Mouse (Mus musculus) embryonic facial prominence, embryonic 12.5 days (tissue): ENCODE results near the gene Ptprc. TPM values are rescaled to one million over a fixed set of nuclear protein-coding genes. Genes with fewer than 3 reads are reported as not detected.

Experiments
- ATAC-seq: fragments of 200-750 bp; cut with Nextera tagmentation; 2 replicates; pipeline ENCODE4 v1.8.0; 2017; ENCODE audit not compliant: insufficient number of reproducible peaks, insufficient read depth, low FRiP score, low TSS enrichment
- H3K27ac ChIP-seq: fragments of 300-500 bp; sonication (generic); 2 replicates; pipeline ENCODE4 v1.5.1; 2016; ENCODE audit warnings: mild to moderate bottlenecking
- H3K27me3 ChIP-seq: fragments of 300-500 bp; sonication (generic); 2 replicates; pipeline ENCODE4 v1.6.1; 2016; ENCODE audit warnings: mild to moderate bottlenecking, moderate library complexity
- H3K36me3 ChIP-seq: fragments of 300-500 bp; sonication (generic); 2 replicates; pipeline ENCODE4 v1.6.1; 2016; ENCODE audit warnings: mild to moderate bottlenecking
- H3K4me1 ChIP-seq: fragments of 300-500 bp; sonication (generic); 2 replicates; pipeline ENCODE4 v1.6.1; 2016
- H3K4me2 ChIP-seq: fragments of 300-500 bp; sonication (generic); replicated peaks from 2 replicates; pipeline ENCODE4 v1.6.1; 2016; ENCODE audit warnings: mild to moderate bottlenecking, moderate library complexity
- H3K4me3 ChIP-seq: fragments of 300-500 bp; sonication (generic); 2 replicates; pipeline ENCODE4 v1.5.1; 2016; ENCODE audit warnings: mild to moderate bottlenecking
- H3K9ac ChIP-seq: fragments of 300-500 bp; sonication (generic); 2 replicates; pipeline ENCODE4 v1.6.1; 2016; ENCODE audit warnings: mild to moderate bottlenecking, moderate library complexity
- H3K9me3 ChIP-seq: fragments of 300-500 bp; sonication (generic); 2 replicates; pipeline ENCODE4 v1.6.1; 2016; ENCODE audit warnings: mild to moderate bottlenecking, moderate library complexity
- WGBS: fragments of 180-500 bp; shearing (Covaris S2); methylation state at CpG from one replicate; pipeline ENCODE4 v1.1.7; 2016; 5-methylcytosine and 5-hydroxymethylcytosine counted together
- polyA plus RNA-seq: library from polyadenylated mRNA; unstranded; fragments of >200 nt; fragmentation: Nextera tagmentation; extraction: Ambion mirVana; gene quantifications from 2 replicates; pipeline ENCODE4 v1.2.1, GENCODE M21; 2016

Ptprc gene
- polyA plus RNA-seq, 1 experiment from 2014 or later = 1.9 TPM

DNA sequence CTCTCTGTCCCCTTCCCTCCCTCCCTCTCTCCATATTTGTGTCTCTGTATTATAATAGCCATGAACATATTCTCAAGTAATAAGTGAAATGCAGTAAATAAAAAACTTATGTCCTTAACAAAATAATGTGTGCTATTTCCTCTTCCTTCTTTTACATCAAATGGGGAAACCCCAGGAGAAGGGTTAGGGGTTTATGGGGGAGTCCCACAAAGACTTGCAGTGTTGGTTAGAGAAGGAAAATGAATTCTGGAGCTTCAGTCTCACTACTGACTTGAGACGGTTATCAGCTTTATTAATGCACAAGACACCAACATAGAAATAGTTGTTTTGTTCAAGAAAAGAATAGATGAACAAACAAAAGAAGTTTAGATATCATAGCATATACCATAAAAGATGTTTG lies 150.2 kb downstream of the Ptprc start:
- H3K27me3 ChIP-seq = no peaks in the 10 kb centered on the region
- no peak for ATAC-seq
- no peaks in the 10 kb centered on the region for H3K9me3 ChIP-seq
- WGBS = 89% methylated on average over 1 of the region's 1 CpGs
- no peaks in the 10 kb centered on the region for H3K36me3 ChIP-seq
- peaks cover 20% of the 10 kb centered on the region for H3K4me1 ChIP-seq
- no peak overlapping the region for H3K4me3 ChIP-seq
- H3K9ac ChIP-seq = no peak overlapping the region
- no peak overlapping the region for H3K27ac ChIP-seq
- H3K4me2 ChIP-seq = no peak overlapping the region

DNA sequence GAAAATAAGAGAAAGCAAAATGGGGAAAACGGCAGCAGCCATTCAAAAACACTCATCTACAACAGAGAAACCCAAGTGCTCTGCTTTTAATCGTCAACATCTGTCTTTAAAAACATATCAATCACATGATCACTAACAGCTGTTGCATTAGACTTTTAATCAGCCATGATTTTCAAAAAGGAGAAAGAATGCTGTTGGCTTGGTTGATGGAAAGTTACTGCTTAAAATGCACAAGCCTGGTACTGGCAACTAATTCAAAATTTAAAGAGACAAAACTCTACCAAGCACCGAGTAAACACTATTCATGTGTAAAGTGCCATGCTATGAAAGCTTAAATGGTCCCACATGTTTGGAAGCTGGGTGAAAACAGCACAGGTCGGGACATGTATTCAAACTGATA lies 151.9 kb downstream of the Ptprc start:
- H3K36me3 ChIP-seq = no peaks in the 10 kb centered on the region
- WGBS = 27% methylated on average over 4 of the region's 4 CpGs
- H3K27me3 ChIP-seq = no peaks in the 10 kb centered on the region
- H3K4me2 ChIP-seq = no peak overlapping the region
- ATAC-seq = no peak
- H3K9me3 ChIP-seq = no peaks in the 10 kb centered on the region
- no peak overlapping the region for H3K9ac ChIP-seq
- no peak overlapping the region for H3K27ac ChIP-seq
- H3K4me1 ChIP-seq = peaks cover 14% of the 10 kb centered on the region
- no peak overlapping the region for H3K4me3 ChIP-seq

DNA sequence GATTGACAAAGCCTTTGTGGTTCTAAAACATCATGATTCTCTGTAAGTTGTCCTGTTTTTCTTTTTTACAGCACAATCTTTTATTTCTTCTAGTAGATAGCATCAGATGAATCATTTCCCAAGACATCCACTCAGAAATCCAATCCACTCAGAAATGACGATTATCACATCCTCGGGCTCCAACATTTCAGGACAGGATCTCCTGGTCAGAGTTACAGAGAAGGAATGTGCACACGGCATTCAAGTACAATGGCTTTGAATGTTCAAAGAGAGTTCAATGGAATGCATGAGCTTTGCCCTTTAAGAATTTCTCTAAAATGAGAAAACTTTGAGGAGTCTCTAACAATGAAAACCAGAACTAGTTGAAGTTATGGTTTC lies 152.6 kb downstream of the Ptprc start:
- ATAC-seq = no peak
- H3K9ac ChIP-seq = no peak overlapping the region
- 11% methylated on average over 3 of the region's 3 CpGs for WGBS
- H3K4me1 ChIP-seq = peaks cover 14% of the 10 kb centered on the region
- H3K9me3 ChIP-seq = no peaks in the 10 kb centered on the region
- no peak overlapping the region for H3K4me2 ChIP-seq
- H3K27ac ChIP-seq = peak overlapping the region; percentile 75; the same call in 1 of the 2 replicates
- H3K36me3 ChIP-seq = no peaks in the 10 kb centered on the region
- no peak overlapping the region for H3K4me3 ChIP-seq
- H3K27me3 ChIP-seq = no peaks in the 10 kb centered on the region

DNA sequence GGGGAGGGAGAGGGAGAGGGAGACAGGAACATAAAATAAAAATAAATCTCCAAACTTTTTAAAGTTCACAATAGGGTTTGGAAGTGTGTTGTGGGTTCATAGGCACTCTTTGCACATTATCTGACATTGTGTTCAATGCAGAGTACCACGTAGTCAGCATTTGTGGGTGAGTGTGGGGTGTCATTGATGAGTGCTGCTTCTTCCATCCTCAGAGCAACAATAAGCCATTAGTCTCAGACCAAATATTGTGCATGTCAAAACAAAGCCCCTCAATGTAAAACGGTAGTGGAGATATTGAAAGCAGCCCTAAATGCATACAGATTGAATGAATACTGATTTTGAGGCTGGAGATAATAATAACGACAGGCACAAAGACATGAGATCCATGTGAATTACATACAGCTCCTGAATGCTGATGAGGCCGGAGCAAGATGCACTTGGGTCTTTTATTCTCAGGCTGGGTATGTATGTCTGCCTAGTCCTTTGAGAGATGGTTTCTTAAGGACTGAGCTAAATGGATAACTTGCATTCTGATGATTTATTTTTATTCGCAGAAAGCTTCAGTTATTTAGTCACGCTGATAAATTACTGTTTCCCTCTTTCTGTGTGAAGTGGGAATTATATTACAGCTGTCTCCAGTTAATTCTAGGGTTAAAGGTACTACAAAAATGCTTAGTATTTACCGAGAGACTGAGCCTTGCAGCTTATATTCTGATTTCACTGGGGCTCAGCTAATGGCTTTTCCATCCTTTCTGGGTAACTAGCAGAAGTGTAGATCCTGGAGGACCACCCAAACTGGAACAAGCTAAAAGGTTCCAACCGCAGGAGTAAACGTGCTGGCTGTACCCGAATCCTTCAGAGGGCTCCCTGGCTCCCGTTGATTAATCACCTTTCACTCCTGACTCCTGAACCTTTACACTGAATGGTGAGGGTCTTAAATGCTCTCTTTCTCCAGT lies 153.3 kb downstream of the Ptprc start:
- H3K27ac ChIP-seq = peak overlapping the region; percentile 75
- no peak for ATAC-seq
- H3K4me3 ChIP-seq = no peak overlapping the region
- H3K4me1 ChIP-seq = peaks cover 14% of the 10 kb centered on the region
- H3K4me2 ChIP-seq = no peak overlapping the region
- 36% methylated on average over 11 of the region's 11 CpGs for WGBS
- no peaks in the 10 kb centered on the region for H3K9me3 ChIP-seq
- H3K36me3 ChIP-seq = no peaks in the 10 kb centered on the region
- no peak overlapping the region for H3K9ac ChIP-seq
- no peaks in the 10 kb centered on the region for H3K27me3 ChIP-seq

Other genes starting within 250 kb of the Ptprc start
- gene Atp6v1g3, start 98.0 kb upstream of the Ptprc start, polyA plus RNA-seq = 0.24 TPM in 1 of 2 replicates, not detected in the other